Mouse (Mus musculus) adrenal gland, adult 8-10 months (tissue): ENCODE results near the gene Fto. TPM values are rescaled to one million over a fixed set of nuclear protein-coding genes. Genes with fewer than 3 reads are reported as not detected.

Source experiments
- DNase-seq: peaks from one replicate; pipeline ENCODE4 v3.0.0; 2022
- total RNA-seq, 4 experiments: library from RNA; stranded (reverse); gene quantifications; 2 replicates each; pipeline ENCODE4 v1.2.4; 2022

Gene Fto
- total RNA-seq, 4 experiments from 2014 or later = 73.8 to 102 (median 86.6) TPM

DNA sequence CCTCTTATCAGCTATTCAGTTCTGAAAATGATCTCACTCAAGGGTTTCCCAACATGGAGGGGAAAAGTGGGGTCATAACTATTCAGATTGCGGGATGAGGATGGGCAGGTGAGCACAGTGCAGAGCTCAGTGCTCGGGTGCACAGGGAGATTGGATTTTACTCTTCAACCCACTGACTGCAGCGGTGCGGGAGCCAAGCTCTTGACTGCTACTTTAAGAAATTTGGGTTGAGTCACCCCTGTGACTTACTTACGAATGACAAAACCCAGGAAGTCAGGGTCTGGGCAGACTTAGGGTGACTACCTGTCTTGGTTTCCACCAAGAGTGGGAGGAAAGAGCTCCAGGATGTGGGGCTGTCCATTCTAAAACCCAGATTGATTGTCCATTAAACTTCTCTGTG is 142.3 kb downstream of the Fto start:
- DNase-seq = no peak

DNA sequence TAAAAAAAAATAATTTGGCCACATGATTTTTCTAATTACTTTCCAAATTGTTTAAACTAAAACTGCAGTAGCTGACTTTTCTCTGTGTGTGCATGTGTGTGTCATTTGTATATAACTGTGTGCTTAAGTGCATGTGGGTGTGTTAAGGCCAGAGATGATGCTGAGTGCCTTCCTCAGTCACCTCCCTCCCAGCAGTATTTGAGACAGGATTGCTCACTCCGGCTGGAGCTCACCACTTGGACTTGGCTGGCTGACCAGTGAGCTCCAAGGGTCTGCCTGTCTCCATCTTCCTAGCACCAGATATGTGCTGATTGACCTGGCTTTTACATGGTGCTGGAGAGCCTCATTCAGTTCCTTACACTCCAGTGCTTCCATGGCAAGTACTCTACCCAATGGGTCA is 144.7 kb downstream of the Fto start:
- no peak for DNase-seq

DNA sequence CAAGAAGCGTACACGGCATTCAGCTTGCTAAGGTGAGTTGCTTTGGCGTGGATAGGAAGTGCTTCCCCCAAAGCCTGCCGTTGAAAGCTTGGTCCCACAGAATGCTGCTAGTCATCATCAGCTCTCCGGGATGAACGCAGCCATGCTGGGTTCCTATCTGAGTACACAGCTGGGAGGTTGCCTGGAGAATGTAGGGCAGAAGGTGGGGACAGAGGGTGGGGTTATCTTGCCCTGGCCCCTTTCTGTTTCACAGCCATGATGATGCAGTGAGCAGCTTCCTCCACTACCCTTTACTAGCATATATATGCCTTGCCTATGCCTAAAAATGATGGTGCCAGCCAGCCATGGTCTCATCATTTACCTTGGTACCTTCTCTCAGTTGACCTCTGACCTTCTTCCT is 147.6 kb downstream of the Fto start:
- DNase-seq = no peak

- DNase-seq = no peak
Observed at GRCm38 (mm10) chr8:91463757-91464156, 150.4 kb downstream of the Fto start.

DNA sequence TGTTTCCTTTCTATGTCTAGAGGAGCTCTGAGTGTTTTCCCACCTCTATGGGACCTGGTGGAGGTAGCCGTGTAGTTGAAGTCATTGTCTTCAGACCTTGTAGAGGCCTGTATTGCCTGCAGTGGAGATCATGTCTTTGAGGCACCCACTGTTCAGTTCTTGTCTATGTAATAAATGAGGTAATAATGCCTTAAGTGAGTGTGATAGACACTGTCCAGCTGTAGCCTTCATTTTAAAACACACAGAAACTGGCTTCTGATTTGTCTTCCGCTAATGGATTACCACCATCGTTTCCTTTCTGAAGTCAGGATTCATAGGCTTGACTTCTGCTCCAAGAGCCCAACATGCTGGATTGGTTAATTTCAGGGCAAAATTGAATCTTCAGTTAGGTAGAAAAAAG is 154.1 kb downstream of the Fto start:
- DNase-seq = no peak

- DNase-seq = no peak
Observed at GRCm38 (mm10) chr8:91467881-91468534, 154.7 kb downstream of the Fto start.

GRCm38 (mm10) chr8:91469441-91469840 is 156.1 kb downstream of the Fto start:
- DNase-seq = no peak

DNA sequence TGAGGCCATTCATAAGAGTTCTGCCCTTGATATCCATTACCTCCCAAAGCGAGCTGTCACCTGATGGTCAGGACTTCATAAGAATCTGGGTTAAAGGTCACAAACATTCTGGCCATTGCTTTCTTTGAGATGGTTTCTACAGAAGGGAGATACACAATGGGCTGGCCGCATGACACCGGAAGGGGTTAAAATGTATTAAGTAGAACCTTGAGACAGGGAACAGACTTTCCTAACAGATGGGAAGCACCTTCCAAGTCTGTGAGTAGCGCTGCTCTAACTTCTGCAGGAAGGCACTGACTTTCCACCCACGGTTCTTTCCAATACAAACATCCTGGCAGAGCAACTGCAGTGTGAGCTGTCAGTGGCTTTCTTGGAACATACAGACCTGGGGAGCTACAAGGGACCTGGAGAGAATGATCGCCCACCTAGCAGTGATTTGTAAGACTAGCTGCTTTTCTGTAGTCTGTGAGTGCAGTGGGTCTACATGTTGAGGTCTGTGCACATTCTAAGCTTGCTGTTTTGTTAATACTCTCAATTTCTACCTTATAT is 161.5 kb downstream of the Fto start:
- DNase-seq = no peak

GRCm38 (mm10) chr8:91476988-91477387 is 163.7 kb downstream of the Fto start:
- no peak for DNase-seq

GRCm38 (mm10) chr8:91477471-91477870 is 164.1 kb downstream of the Fto start:
- no peak for DNase-seq

- no peak for DNase-seq
Observed at GRCm38 (mm10) chr8:91482511-91482910, 169.2 kb downstream of the Fto start.

GRCm38 (mm10) chr8:91486394-91486793 is 173.1 kb downstream of the Fto start:
- no peak for DNase-seq

- DNase-seq = no peak
Observed at GRCm38 (mm10) chr8:91487456-91487855, 174.1 kb downstream of the Fto start.

GRCm38 (mm10) chr8:91488086-91488783 is 174.9 kb downstream of the Fto start:
- peak; percentile 43 for DNase-seq

DNA sequence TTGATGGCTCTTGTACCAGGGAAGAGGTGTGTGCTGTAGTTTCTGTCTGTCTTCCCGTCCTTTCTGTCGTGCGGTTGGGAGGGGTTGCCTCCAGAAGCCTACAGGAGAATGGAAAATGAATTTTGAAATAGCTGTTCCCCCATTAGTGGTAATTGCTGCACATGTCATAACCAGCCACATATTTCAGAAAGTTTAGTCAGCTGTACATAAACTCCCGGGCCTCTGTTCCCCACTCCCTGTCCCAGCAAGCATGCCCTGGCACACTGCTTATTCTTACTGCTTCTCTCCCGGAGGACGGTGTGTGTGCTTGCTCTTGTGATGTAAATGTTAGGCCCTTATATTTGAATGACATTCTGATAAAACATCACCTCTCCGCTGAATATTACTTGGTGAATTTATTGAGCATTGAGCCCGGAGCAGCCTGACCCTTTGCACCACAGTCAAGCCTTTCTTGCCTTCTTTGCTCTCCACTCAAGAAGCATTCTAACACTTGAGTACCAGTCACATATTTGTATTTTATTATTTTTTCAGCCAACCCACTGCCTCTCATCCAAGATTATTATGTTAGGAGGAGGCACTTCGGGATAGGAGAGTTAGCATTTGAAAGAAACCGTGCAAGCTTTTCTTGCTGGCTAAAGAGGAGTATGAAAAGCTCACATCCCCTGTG is 175.6 kb downstream of the Fto start:
- no peak for DNase-seq

- DNase-seq = no peak
Observed at GRCm38 (mm10) chr8:91490065-91490464, 176.7 kb downstream of the Fto start.

DNA sequence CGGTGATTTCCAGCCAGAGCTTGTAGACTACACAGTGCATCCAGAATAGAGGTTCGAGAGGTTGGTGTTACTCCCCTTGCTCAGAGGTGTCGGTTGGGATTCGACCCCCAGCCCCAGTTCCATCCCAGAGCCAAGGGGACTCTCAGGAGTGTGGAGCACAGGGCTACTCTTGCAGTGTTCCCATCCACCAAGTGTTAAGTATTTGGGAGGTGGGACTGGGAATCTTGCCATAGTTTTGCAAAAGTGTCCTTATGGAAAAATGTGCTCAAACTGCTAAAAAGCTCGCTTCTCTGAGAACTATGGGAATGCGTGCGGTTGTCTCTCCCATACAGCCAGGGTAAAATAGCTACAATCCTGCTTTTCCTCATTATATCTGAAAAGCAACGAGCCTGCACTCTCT is 180.0 kb downstream of the Fto start:
- no peak for DNase-seq

DNA sequence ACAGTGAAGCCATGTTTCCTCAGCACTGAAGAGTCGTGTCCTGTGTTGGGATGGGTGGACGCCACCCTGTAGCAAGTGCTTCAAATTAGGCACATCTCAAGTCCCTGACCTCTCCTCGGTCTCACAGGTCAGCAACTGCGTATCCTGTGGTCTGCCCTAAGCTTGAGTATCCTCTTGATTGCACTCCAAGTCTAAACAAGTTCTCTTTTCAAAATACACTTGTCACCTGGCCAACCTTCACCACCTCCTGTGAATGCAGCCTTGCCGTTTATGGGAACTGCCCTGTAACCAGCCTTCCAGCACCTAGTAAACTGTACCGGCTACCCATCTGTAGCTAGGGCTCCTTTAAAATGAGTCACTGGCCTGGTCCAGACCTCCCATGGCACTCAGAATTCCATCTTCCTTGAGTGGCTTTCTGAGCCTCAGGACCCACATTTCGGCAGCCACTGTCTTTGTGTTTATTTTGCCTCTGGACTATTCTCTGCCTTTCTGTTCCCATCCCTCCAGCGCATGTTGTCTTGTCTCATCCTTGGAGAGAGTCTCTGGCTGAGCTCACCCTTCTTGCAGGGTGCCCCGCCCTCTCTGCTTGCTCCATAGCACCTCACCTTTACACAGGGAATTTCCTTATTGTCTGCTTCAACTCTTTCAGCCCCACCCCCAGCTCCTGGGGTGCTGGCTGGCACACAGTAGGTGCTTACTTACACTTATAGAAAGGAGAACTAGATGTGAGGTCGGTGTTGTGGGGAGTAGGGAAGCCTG is 181.4 kb downstream of the Fto start:
- DNase-seq = no peak

DNA sequence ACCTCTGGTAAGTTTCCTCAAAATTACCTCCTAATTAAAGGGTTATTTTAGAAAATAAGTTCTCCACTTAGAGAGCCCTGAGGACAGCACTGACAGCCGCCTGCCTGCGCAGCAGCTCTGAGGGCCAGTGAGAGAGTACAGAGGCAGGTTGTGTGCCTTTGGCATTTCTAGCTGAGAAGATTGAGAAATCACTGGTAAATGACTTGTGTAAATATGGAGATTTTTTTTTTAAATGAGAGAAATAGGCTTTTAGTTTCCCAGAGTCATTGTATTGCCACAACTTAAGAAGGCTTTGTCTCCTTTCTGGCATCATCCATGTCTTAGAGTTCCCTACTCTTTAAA is 181.9 kb downstream of the Fto start:
- DNase-seq = no peak

- no peak for DNase-seq
Observed at GRCm38 (mm10) chr8:91496000-91496399, 182.7 kb downstream of the Fto start.

DNA sequence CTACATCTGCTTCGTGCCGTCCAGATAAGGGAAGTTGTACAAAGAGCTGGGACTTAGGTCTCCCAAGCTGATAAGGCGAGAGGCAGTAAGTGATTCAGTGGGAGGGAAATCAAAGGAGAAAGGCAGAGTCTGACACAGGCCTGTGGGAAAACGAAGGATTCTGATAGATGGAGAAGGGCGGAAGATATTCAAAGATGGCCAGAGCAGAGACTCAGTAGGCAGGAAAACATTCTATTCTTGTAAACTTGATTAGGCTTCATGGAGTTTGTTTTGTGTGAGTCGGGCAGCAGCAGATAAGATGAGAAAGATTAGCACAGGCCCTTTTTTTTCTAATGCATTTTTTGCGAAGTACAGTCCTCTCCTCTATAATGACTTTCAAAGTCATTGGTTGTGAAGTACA is 183.6 kb downstream of the Fto start:
- DNase-seq = no peak

DNA sequence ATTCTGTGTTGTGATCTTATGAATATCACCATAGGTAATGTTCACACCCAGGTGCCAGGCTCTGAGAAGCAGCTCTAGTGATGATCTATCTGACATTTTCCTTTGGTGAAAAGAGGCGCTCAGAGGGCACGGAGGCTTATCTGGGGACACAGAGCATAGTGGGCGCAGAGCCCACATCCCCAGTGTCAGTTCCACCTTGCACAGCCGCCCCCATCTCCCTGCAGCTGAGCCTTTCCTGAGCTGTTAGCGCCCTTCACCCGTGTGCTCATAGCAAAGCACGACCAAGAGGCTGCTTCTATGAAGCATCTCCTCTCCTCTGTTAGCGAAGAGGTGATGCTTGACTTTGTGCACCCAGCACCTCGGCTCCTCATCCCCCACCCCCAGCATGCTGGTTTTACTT is 185.3 kb downstream of the Fto start:
- DNase-seq = no peak

GRCm38 (mm10) chr8:91499303-91499702 is 186.0 kb downstream of the Fto start:
- DNase-seq = no peak
